Mouse (Mus musculus) embryonic fibroblast, embryonic 13.5 days (primary cell): ENCODE data around the gene Gnb3.

Experiments used
- CTCF ChIP-seq: IDR thresholded peaks from 2 replicates; pipeline ENCODE4 v1.5.1; 2011; ENCODE audit warnings: mild to moderate bottlenecking, control low read depth, low read length, moderate library complexity, borderline replicate concordance; ENCODE audit not compliant: insufficient read depth
- POLR2A ChIP-seq: IDR thresholded peaks from 2 replicates; pipeline ENCODE4 v1.6.1; 2011; ENCODE audit warnings: low read depth, mild to moderate bottlenecking, control low read depth, low read length, moderate library complexity

GRCm38 (mm10) chr6:124828868-124829798 lies 10.9 kb downstream of the Gnb3 start, which contains the start of the genes Usp5 and Cdca3:
- no peak; the same call in none of the 2 replicates for TF ChIP-seq POLR2A
- no peak for TF ChIP-seq CTCF
